Mouse (Mus musculus) kidney, adult 9 months (tissue): Measurements from ENCODE around the gene Rps6kc1.

Experiments used
- DNase-seq: peaks from one replicate; pipeline ENCODE4 v3.0.0; 2022

The Rps6kc1 gene

GRCm38 (mm10) chr1:190663996-190664395 is 247.6 kb downstream of the Rps6kc1 start:
- DNase-seq: no peak

GRCm38 (mm10) chr1:190662736-190663135 is 248.8 kb downstream of the Rps6kc1 start:
- no peak for DNase-seq

GRCm38 (mm10) chr1:190661764-190662163 is 249.8 kb downstream of the Rps6kc1 start:
- DNase-seq: no peak

- no peak for DNase-seq
These were observed 250.3 kb downstream of the Rps6kc1 start for GRCm38 (mm10) chr1:190661249-190661648.

- DNase-seq: no peak
These were observed 251.7 kb downstream of the Rps6kc1 start for GRCm38 (mm10) chr1:190659722-190660502.

- DNase-seq: no peak
These were observed 253.3 kb downstream of the Rps6kc1 start for GRCm38 (mm10) chr1:190658266-190658665.

- DNase-seq: no peak
These were observed 255.5 kb downstream of the Rps6kc1 start for GRCm38 (mm10) chr1:190656089-190656488.

GRCm38 (mm10) chr1:190655651-190656050 is 255.9 kb downstream of the Rps6kc1 start:
- no peak for DNase-seq

GRCm38 (mm10) chr1:190655081-190655480 is 256.5 kb downstream of the Rps6kc1 start:
- no peak for DNase-seq

GRCm38 (mm10) chr1:190654694-190655001 is 256.9 kb downstream of the Rps6kc1 start:
- DNase-seq: no peak

GRCm38 (mm10) chr1:190653989-190654693 is 257.4 kb downstream of the Rps6kc1 start:
- no peak for DNase-seq

GRCm38 (mm10) chr1:190653081-190653480 is 258.5 kb downstream of the Rps6kc1 start:
- DNase-seq: no peak
